Mouse (Mus musculus) A20 (cell line): ENCODE measurements around the gene Best2.

Experiments
- DNase-seq: peaks from one replicate; pipeline ENCODE4 v3.0.0-alpha.2; 2011; ENCODE audit warnings: low read depth, low spot score

Best2 gene

DNA sequence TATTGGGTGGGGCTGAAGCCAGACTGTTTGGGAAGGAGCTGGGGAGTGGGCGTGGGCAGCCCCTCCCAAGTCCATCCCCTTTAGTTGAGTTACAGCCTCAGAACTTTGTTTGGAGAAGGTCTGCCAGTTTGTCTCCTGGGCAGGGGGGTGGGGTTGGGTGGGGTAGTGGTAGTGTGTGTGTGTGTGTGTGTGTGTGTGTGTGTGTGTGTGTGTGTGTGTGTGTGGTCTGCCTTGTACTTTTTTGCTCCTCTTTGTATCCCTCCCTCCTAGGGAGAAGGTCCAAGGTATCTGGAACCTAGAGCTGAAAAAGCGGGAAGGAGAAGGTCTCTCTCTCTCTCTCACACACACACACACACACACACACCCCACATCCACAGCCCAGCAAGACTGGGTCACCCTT is at the start of gene Best2:
Gene Best2 (minus strand): TSS at position 101 of the 400 bp plus-strand sequence.
- DNase-seq, result no peak

DNA sequence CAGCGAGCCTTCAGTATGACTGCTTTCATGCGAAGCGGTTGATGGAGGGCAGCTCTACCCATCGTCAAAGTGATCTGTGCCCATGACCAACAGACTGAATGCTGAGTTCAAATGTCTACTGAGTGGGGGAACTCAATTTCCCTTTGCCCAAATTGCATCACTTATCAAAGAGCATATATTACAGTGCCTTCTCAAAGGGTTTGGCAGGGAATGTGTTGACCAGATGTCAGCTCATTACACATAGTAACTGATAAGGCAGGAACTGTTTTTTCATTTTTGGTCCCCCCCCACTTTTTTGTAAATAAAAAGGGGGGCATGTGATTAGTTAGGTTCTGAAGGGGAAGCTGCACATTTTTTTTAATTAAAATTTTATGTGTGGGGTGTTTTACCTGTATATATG is 48.3 kb upstream of the Best2 start:
- no peak for DNase-seq

GRCm38 (mm10) chr8:85059879-85060616 is 45.7 kb upstream of the Best2 start, which contains the start of gene Fbxw9:
Gene Fbxw9, plus strand, starts transcription at chr8:85060055.
- peak; percentile 93 for DNase-seq

GRCm38 (mm10) chr8:85057367-85057766 is 43.0 kb upstream of the Best2 start:
- DNase-seq, result no peak

DNA sequence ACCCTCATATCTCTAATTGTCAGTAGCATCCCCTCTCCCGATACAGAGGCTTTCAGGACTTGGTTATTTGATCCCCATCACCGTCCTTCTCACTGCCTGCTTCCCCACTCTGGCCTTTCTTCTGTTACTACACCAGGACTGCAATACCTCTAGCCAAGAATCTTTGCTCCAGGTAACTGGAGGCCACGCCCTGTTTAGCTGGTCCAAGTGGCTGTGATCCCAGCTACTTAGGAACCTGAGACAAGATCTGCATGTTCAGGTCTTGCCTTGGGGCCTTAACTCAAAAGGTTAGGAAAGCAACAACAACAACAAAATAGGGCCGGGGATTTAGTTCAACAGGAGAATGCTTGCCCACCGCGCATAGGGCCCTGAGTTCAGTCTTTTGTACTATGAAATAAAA is 29.3 kb upstream of the Best2 start:
- DNase-seq, result no peak

- DNase-seq, result peak; percentile 78
Measured at GRCm38 (mm10) chr8:85037681-85038531, 23.6 kb upstream of the Best2 start.

DNA sequence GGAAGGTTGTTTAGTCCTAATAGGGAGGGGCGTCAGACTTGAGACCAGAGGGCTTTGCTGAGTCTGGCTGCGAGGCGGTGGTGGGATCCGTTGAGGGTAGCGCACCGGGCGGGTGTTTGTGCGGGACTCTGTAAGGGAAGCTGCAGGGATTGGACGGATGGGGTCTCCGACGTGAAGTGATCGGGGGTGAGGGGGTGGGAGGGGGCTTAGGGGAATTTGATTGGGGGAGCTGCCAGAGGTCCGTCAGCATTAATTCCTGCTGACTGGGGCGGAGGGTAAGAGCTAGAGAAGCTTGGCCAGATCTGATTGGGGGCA is 23.0 kb upstream of the Best2 start:
- no peak for DNase-seq

DNA sequence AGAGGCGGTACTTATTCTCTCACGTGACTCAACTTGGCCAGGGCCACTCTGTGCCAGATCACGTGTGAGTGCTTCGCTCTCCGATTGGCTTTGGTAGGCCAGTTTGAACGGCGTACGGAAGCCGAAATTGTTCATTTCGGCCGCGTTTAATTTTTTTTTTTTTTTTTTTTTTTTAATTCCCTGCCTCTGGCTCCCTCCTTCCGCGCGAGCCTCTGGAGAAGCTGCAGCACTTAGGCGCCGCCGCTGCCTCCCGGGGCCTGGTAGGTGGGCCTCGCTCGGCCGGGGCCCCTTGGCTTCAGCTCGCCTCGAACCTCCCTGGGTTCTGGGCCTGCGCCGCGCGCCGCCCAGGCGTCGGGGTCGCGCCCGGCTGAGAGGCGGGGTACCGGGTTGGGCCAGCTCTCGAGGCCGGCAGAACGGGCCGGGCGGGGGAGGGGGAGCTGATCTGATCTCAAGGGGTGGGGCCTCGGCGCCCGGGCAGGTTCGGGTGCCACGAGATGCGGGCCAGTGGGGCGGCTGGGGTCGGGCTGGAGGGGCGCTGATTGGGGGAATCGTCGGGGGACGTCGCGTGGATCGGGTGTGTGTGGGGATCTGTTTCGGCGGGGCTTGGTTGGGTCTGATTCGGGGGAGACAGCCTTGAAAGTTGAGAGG is 22.5 kb upstream of the Best2 start, which contains the start of gene Tnpo2:
Gene Tnpo2 (plus strand): TSS at position 198 of the 648 bp plus-strand sequence.
- DNase-seq, result peak; percentile 96

- DNase-seq, result no peak
Measured at GRCm38 (mm10) chr8:85036381-85036717, 22.0 kb upstream of the Best2 start.

DNA sequence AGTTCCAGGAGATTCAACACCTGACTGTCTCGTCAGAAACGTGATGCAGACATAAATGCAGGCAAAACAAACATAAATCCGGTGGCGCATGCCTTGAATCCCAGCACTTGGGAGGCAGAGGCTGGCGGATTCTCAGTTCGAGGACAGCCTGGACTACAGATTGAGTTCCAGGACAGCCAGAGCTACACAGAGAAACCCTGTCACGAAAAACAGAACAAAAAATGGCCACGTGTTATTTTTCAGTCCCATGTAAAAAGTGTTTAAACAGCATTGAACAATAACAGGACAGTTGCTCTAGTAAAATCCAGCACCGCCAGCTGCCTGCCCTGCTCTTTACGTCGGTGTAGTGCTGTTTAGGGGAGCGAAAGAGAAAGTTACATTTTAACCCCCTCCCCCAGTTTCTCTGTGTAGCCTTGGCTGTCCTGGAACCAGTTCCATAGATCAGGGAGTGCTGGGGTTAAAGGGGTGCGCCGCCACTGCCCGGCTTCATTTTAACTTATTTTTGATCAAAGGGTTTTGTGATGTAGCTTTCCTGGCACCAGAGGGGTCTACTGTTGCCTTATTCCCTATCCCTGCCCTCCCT is 21.5 kb upstream of the Best2 start:
- DNase-seq, result peak; percentile 73

GRCm38 (mm10) chr8:85035165-85035727 is 20.9 kb upstream of the Best2 start:
- DNase-seq, result no peak

DNA sequence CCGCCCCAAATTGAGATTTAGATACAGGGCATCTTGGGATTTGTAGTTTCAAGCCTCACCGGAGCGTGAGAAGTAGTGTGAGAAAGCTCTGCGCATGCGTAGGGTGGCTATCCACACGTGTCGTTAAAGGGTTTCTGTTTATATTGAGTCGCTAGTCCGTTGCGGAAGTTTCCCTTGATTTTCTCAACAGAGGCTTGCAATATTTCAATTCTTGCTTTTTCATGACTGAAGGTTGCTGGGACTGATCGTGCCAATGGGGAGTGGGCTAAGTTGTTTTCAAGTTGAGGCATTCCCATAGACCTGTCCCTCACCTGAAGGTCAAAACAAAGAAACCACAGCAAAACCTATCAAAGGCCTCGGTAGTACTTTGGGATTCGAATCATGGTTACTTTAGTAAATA is 20.4 kb upstream of the Best2 start:
- peak; percentile 85 for DNase-seq

DNA sequence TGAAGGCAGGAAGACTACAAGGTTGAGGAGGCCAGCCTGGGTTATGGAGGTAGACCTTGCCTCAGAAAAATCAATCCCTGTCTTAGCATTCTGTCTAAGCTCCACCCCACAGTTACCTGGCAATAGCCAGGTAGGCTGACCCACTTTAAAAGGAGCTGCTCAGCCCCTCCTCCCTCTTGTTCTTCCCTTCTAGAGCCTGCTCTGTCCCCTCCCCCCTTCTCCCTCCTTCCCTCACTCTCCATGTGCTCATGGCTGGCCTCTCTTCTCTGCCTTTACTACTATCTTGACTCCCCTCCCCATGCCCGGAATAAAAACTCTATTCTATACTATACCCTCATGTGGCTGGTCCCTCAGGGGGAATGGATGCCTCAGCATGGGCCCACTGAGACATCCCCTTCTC is 19.5 kb upstream of the Best2 start:
- DNase-seq, result peak; percentile 17

DNA sequence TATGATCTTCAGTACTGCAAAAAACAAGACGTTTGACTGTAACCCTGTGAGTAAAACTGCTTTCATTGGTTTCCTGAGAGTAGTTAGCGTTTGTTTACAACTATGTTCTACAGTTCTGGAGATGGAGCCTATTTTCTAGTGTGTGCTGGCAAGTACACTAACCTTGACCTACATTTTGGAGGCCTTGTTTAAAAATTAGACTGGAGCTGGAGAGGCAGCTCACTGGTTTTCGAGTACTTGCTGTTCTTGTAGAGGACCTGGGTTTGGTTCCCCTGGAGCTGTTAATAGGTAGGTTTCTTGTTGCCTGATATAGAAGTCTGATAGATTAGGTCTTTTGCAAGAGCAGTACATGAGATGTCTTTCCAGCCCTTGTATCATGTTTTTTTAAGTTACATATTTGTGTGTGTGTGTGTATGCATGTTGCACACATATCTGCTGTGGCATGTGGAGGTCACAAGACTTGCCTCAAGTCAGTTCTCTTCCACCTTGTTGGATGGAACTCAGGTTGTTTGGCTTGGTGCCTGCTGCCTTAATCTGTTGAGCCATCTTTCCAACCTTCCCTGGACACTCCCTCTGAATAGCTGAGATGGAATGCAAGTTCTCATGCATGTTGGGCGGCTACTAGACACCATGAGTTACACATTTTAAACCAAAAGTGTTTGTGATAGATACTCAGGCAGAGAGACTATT is 18.4 kb upstream of the Best2 start:
- no peak for DNase-seq

GRCm38 (mm10) chr8:85029271-85029670 is 14.9 kb upstream of the Best2 start:
- no peak for DNase-seq

DNA sequence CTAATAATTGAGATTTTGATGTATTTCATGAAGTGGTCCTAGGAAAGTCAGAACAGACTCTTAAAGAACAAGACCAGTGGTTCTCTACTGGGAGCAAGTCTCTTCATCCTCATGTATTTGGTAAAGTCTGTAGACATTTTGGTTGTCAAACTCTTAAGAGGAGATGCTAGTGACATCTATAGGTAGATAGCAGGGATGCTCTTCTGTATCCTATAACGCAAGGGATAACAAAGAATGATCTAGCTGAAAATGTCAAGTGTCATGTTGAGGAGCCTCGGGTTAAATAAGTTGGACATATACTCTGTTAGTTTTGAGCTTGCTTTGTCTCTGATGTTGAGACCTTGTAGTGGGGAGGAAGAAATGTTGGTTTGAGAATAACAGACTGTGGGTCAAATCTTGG is 13.6 kb upstream of the Best2 start:
- DNase-seq, result peak; percentile 40

- peak; percentile 49 for DNase-seq
Measured at GRCm38 (mm10) chr8:85027516-85027855, 13.2 kb upstream of the Best2 start.

GRCm38 (mm10) chr8:85026670-85027515 is 12.6 kb upstream of the Best2 start, which contains the start of gene Trir:
Gene Trir, plus strand, starts transcription at chr8:85026823.
- peak; percentile 98 for DNase-seq

GRCm38 (mm10) chr8:85025098-85025932 is 11.0 kb upstream of the Best2 start, which contains the start of gene Asna1:
Gene Asna1, minus strand, starts transcription at chr8:85025281.
- peak; percentile 94 for DNase-seq
